Mouse (Mus musculus) stomach, postnatal 0 days (tissue): ENCODE results near the gene Rftn1. TPM values are rescaled to one million over a fixed set of nuclear protein-coding genes. Genes with fewer than 3 reads are reported as not detected.

Experiments used
- ATAC-seq: fragments of 200-750 bp; cut with Nextera tagmentation; 2 replicates; pipeline ENCODE4 v1.8.0; 2017; ENCODE audit not compliant: low FRiP score, low TSS enrichment
- DNase-seq: peaks from one replicate; pipeline ENCODE4 v3.0.0-alpha.2; 2016; ENCODE audit warnings: low spot score
- H3K27ac ChIP-seq: fragments of 300-500 bp; sonication (generic); replicated peaks from 2 replicates; pipeline ENCODE4 v1.5.1; 2014; ENCODE audit warnings: mild to moderate bottlenecking, control low read depth
- H3K27me3 ChIP-seq: fragments of 300-500 bp; sonication (generic); 2 replicates; pipeline ENCODE4 v1.6.1; 2014; ENCODE audit warnings: low read length; ENCODE audit not compliant: control insufficient read depth, insufficient read depth
- H3K36me3 ChIP-seq: fragments of 300-500 bp; sonication (generic); 2 replicates; pipeline ENCODE4 v1.6.1; 2014; ENCODE audit warnings: low read length, mixed read lengths; ENCODE audit not compliant: control insufficient read depth, insufficient read depth
- H3K4me1 ChIP-seq: fragments of 300-500 bp; sonication (generic); replicated peaks from 2 replicates; pipeline ENCODE4 v1.6.1; 2014; ENCODE audit warnings: antibody characterized with exemption; ENCODE audit not compliant: control insufficient read depth, insufficient read depth
- H3K4me2 ChIP-seq: fragments of 300-500 bp; sonication (generic); replicated peaks from 2 replicates; pipeline ENCODE4 v1.6.1; 2014; ENCODE audit warnings: low read depth, mild to moderate bottlenecking, control low read depth, moderate library complexity
- H3K4me3 ChIP-seq: fragments of 300-500 bp; sonication (generic); 2 replicates; pipeline ENCODE4 v1.5.1; 2014; ENCODE audit warnings: low read depth, low read length, control low read depth
- H3K9ac ChIP-seq: fragments of 300-500 bp; sonication (generic); 2 replicates; pipeline ENCODE4 v1.6.1; 2014; ENCODE audit warnings: mild to moderate bottlenecking, low read length, control low read depth, mixed read lengths
- H3K9me3 ChIP-seq: fragments of 300-500 bp; sonication (generic); 2 replicates; pipeline ENCODE4 v1.6.1; 2016; ENCODE audit warnings: low read length; ENCODE audit not compliant: control insufficient read depth
- CTCF ChIP-seq: IDR thresholded peaks from 2 replicates; pipeline ENCODE4 v1.5.1; 2016; ENCODE audit warnings: antibody characterized with exemption, low read depth, mild to moderate bottlenecking, moderate library complexity
- EP300 ChIP-seq: optimal IDR thresholded peaks from 2 replicates; pipeline ENCODE3; 2016; ENCODE audit warnings: antibody characterized with exemption
- WGBS: fragments of 180-500 bp; shearing (Covaris S2); extraction: QIAGEN DNeasy Blood & Tissue Kit; methylation state at CpG from one replicate; pipeline ENCODE4 v1.1.7; 2014; 5-methylcytosine and 5-hydroxymethylcytosine counted together
- polyA plus RNA-seq: library from polyadenylated mRNA; unstranded; fragments of >200 nt; fragmentation: Nextera tagmentation; extraction: Ambion mirVana; gene quantifications from 2 replicates; pipeline ENCODE4 v1.2.1, GENCODE M21; 2015

The Rftn1 gene
- polyA plus RNA-seq, 1 experiment from 2014 or later, result 7.1 TPM

DNA sequence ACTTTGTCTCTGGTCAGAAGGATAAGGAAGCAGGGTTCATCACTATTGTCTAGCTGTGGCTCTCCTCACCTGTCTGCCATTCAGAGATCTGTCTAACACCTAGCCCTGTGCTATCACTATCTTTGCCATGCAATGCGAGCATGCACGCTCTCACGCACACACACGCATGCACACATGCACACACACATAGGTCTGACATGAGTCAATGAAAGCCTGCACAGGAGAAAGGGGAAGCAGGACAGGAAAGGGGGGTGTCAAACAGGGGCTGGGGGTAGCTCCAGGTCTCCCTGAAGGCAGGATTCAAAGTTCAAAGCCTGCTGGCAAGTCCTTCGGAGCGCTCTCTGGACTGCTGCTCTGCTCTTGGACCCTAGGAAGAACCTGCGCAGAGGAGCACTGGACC, 4.9 kb upstream of the Rftn1 start:
- Histone ChIP-seq H3K27ac (no peak overlapping the region), H3K4me1 (peaks cover 3% of the 10 kb centered on the region; the same call in 1 of the 2 replicates), H3K9me3 (no peaks in the 10 kb centered on the region), H3K36me3 (no peaks in the 10 kb centered on the region), H3K4me2 (no peak overlapping the region), H3K27me3 (no peaks in the 10 kb centered on the region), H3K9ac (no peak overlapping the region), H3K4me3 (no peak overlapping the region)
- 97% methylated on average over 7 of the region's 7 CpGs for WGBS
- ATAC-seq (no peak), DNase-seq (no peak)
- no peak for TF ChIP-seq CTCF
- no peak for TF ChIP-seq EP300

GRCm38 (mm10) chr17:50194541-50194940, 4.1 kb upstream of the Rftn1 start:
- Histone ChIP-seq H3K27me3 (peaks cover 3% of the 10 kb centered on the region; the same call in 1 of the 2 replicates), H3K4me2 (no peak overlapping the region), H3K4me1 (peaks cover 3% of the 10 kb centered on the region; the same call in 1 of the 2 replicates), H3K27ac (no peak overlapping the region), H3K36me3 (no peaks in the 10 kb centered on the region), H3K4me3 (no peak overlapping the region), H3K9me3 (no peaks in the 10 kb centered on the region), H3K9ac (no peak overlapping the region)
- DNase-seq, result no peak
- TF ChIP-seq CTCF (no peak), EP300 (no peak)
- WGBS, result 60% methylated on average over 3 of the region's 3 CpGs
- no peak for ATAC-seq

GRCm38 (mm10) chr17:50193653-50194052, 3.2 kb upstream of the Rftn1 start:
- DNase-seq, result no peak
- WGBS, result 44% methylated on average over 3 of the region's 3 CpGs
- Histone ChIP-seq H3K4me3 (no peak overlapping the region), H3K9me3 (no peaks in the 10 kb centered on the region), H3K4me2 (no peak overlapping the region), H3K36me3 (no peaks in the 10 kb centered on the region), H3K27me3 (peaks cover 3% of the 10 kb centered on the region; the same call in 1 of the 2 replicates), H3K4me1 (peaks cover 3% of the 10 kb centered on the region; the same call in 1 of the 2 replicates), H3K9ac (no peak overlapping the region), H3K27ac (no peak overlapping the region)
- no peak for ATAC-seq
- TF ChIP-seq CTCF (peak; percentile 72), EP300 (no peak)

DNA sequence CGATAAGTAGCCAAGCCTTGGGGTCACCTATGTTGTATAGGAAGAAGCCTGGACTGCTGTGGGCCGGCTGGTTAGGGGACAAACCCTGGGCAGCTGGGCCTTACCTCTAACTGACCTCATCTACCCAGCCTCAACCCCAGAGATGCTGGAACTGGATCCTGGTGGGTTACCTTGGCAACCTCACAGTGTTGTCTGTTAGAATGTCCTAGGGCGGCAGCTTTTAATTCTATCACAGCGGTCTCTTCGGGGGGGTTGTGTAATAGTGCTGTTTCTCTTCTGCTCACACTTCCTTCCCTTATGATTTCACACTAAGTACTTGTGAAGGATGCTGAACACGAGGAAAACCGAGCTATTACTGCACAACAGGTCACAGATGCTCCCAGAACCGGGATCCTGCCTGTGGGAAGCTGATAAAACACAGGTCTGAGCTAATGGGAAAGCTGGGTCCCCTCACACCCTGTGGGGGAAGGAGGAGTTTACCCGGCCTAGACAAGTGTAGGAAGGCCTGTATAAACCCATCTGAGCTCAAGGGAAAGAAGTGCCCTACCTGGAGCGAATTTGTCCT, 2.0 kb upstream of the Rftn1 start:
- Histone ChIP-seq H3K27me3 (peaks cover 3% of the 10 kb centered on the region; the same call in 1 of the 2 replicates), H3K4me1 (peaks cover 3% of the 10 kb centered on the region; the same call in 1 of the 2 replicates), H3K9ac (no peak overlapping the region), H3K4me3 (no peak overlapping the region), H3K4me2 (no peak overlapping the region), H3K36me3 (no peaks in the 10 kb centered on the region), H3K27ac (no peak overlapping the region), H3K9me3 (no peaks in the 10 kb centered on the region)
- 68% methylated on average over 10 of the region's 10 CpGs for WGBS
- DNase-seq (no peak), ATAC-seq (no peak)
- TF ChIP-seq EP300 (no peak), CTCF (no peak)

- no peak overlapping the region for H3K4me2 ChIP-seq
- H3K9me3 ChIP-seq, result no peaks in the 10 kb centered on the region
- ATAC-seq (no peak), DNase-seq (no peak)
- no peak overlapping the region for H3K27ac ChIP-seq
- no peaks in the 10 kb centered on the region for H3K36me3 ChIP-seq
- H3K9ac ChIP-seq, result no peak overlapping the region
- H3K4me1 ChIP-seq, result peaks cover 3% of the 10 kb centered on the region; the same call in 1 of the 2 replicates
- peaks cover 3% of the 10 kb centered on the region; the same call in 1 of the 2 replicates for H3K27me3 ChIP-seq
- H3K4me3 ChIP-seq, result no peak overlapping the region
- TF ChIP-seq CTCF, result no peak
- no peak for TF ChIP-seq EP300
- 72% methylated on average over 9 of the region's 9 CpGs for WGBS
Observed at GRCm38 (mm10) chr17:50191318-50191957, 964 bp upstream of the Rftn1 start.
